Mouse (Mus musculus) embryonic stem cell, embryonic (primary cell): Measurements from ENCODE around the gene Plppr3.

Experiments
- CTCF ChIA-PET, 4 experiments: fragments of 300-600 bp in 2 of 4; fragments of 350-600 bp in 2 of 4; sonication (Branson Sonifier 250); formaldehyde crosslinking; loops; one replicate each; lab custom pipeline; 2022; ENCODE audit warnings: inconsistent platforms in 2 of 4; lab: Charles Lee
- POLR2A ChIA-PET, 4 experiments: fragments of 300-600 bp in 2 of 4; fragments of 350-600 bp in 2 of 4; sonication (Branson Sonifier 250); formaldehyde crosslinking; loops; one replicate each; lab custom pipeline; 2022; ENCODE audit warnings: antibody characterized with exemption in 4 of 4, inconsistent platforms in 1 of 4; lab: Charles Lee

The Plppr3 gene

DNA sequence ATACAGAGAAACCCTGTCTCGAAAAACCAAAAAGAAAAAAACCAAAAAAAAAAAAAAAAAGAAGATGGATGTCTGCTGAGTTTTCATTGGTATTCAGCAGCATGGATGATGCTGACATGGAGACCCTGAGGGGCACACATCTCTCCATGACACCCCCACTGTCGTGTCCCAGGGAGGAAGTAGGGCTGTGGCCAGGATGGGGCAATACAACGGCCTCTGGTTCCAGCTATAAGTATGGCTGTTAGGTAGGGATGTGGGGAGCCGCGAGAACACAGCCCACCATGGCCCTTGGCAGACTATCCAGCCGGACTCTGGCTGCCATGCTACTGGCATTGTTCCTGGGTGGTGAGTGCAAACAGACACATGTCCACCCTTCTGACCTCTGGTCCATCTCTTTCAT is 11.6 kb upstream of the Plppr3 start, which contains the start of gene Elane:
Gene Elane, plus strand, starts transcription at position 194 of the 400 bp plus-strand sequence.
- ChIA-PET POLR2A (interaction anchor here in 2 of 4 experiments (0.7 to 1.0 kb wide), 2 partner anchors 21 to 46 kb away, joined by 3 to 4 read pairs; no protein-coding TSS in a partner anchor), CTCF (interaction anchor here in 1 of 4 experiments (0.6 kb wide), 1 partner anchor 106 kb away, joined by 3 read pairs; no protein-coding TSS in a partner anchor)

DNA sequence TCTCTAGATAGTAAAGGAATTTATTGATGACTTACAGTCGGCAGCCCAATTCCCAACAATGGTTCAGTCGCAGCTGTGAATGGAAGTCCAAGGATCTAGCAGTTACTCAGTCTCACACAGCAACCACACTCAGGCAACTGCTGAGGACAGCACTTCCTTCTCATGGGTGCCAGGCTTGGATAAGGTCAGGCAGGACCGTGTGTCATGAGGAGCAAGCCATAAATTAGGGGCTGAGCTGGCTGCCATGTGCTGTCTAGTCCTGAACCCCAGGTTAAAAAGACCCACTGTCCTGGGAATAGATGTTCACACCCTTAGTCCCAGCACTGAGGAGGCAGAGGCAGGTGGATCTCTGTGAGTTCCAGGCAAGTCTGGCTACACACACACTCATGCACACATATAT is 10.5 kb upstream of the Plppr3 start:
- ChIA-PET POLR2A (interaction anchor here in 1 of 4 experiments (0.6 to 2.2 kb wide), 6 partner anchors 12 to 1403 kb away, joined by 3 to 13 read pairs (median 4); partner anchors contain the start of genes Plppr3, Prtn3 and Tmem259), CTCF (interaction anchor here in 2 of 4 experiments (1.0 to 3.0 kb wide), 5 partner anchors 11 to 130 kb away, joined by 3 to 14 read pairs (median 9); partner anchors contain the start of genes Fgf22 (in 1 of the 2), Med16 (in 1 of the 2), Plppr3 (in 1 of the 2) and Prtn3 (in 1 of the 2))

DNA sequence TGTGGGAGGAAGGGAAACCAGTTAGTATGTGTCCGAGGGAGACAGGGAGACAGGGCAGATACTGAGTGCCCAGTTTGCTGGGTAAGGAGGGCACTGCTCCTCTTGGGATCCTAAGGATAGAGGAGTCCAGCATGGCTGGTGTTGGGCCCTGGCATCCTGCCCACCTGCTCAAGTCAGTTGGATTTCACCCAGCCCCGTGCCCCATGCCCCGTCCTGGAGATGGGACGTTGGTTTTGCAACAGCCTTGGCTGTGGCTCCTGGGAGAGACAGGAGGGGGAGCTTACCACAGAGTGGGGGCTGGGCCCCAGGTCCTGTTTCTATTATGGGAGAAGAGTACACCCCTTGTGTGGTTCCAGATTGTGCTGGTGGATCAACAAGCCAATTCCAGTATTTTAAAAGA is 10.0 kb upstream of the Plppr3 start:
- ChIA-PET POLR2A (interaction anchor here in 2 of 4 experiments (0.6 to 5.6 kb wide), 8 partner anchors 11 to 283 kb away, joined by 3 to 70 read pairs (median 4); partner anchors contain the start of genes Plppr3 (in 1 of the 2), Prtn3 (in 1 of the 2), Ptbp1 (in 1 of the 2) and Tmem259 (in 1 of the 2)), CTCF (interaction anchor here (0.6 to 3.0 kb wide), 25 partner anchors 8 to 280 kb away, joined by 3 to 27 read pairs (median 5); partner anchors contain the start of genes Plppr3 (in 2 of the 4), Prtn3 (in 2 of the 4), Arid3a (in 1 of the 4) and Fgf22 (in 1 of the 4))

DNA sequence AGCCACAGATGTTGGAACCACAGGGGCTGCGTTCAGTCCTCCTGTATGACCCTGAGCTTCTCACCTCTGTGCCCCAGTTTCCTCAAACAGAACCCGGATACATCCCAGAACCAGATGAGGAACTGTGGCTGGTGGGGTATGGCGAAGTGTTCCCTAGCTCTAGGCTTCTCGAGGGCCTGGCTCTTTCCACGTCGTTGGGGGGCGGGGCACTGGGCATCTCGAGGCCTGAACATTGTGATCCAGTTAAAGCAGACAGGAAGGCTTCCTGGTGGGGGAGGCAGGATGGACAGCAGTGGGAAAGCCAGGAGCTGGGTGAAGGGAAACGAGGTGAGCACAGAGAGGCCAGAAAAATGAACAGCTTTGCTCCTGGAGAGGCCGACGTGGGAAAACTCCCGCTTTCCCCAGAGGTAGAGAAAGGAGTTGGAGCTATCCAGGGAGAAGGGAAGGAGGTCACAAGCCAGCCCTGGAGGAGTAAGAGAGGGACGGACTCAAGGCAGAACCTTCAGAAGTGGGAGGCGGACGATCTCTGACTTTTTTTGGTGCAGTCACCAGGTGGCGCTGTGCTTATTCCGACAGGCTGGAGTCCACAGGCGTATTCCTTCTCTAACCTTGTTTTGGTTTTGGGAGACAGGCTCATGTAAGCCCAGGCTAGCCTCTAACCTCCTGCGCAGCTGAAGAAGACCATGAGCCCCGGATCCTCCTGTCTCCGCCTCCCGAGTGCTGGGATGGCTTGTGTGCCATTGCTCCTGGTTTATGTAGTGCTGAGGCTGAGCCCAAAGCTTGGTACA is 9.1 kb upstream of the Plppr3 start:
- ChIA-PET POLR2A (interaction anchor here in 3 of 4 experiments (0.5 to 5.6 kb wide), 21 partner anchors 10 to 290 kb away, joined by 3 to 70 read pairs (median 4); partner anchors contain the start of genes Ptbp1 (in 2 of the 3), Arid3a (in 1 of the 3), Kiss1r (in 1 of the 3) and Plppr3 (in 1 of the 3)), CTCF (interaction anchor here (0.5 to 3.1 kb wide), 53 partner anchors 9 to 1591 kb away, joined by 3 to 27 read pairs (median 3); partner anchors contain the start of genes Arid3a (in 2 of the 4), Plppr3 (in 2 of the 4), Prtn3 (in 2 of the 4) and Wdr18 (in 2 of the 4))

DNA sequence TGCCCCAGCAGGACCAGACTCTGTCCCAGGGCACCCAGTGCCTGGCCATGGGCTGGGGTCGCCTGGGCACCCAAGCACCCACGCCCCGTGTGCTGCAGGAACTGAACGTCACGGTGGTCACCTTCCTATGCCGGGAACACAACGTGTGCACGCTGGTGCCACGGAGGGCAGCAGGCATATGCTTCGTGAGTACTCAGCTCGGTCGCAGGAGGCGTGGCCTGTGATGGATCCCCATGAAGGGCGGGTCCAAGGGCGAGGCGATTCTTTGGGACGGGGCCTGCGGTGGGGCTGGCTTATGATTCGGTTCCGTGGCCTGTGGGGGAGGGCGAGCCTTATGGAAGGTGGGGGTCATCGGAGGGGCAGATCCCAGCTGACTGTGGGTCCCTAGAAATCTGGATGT is 7.5 kb upstream of the Plppr3 start:
- CTCF ChIA-PET, result interaction anchor here in 3 of 4 experiments (0.5 to 3.1 kb wide), 17 partner anchors 8 to 821 kb away, joined by 3 to 27 read pairs (median 4); partner anchors contain the start of genes Arid3a (in 2 of the 3), Med16 (in 1 of the 3), Plppr3 (in 1 of the 3) and Prtn3 (in 1 of the 3)

DNA sequence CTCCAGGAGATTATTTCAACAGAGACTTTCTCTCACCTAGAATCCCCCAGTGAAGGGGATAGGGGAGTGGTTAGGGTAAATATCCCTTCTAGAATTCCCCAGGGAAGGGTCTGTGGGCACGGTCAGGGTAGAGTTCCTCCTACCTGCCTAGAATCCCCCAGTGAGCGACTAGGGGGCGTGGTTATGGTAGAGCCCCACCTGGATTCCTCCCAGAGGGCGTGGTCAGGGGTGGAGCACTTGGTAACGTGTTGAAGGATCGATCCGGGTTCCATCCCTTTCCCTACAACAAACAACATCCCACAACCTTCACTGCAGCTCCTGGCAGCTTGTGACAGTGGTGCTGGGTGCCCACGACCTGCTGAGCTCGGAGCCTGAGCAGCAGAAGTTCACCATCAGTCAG is 6.3 kb upstream of the Plppr3 start:
- ChIA-PET POLR2A (interaction anchor here (0.6 to 5.6 kb wide), 19 partner anchors 9 to 284 kb away, joined by 3 to 70 read pairs (median 4); partner anchors contain the start of genes Arid3a (in 1 of the 4), Cirbp (in 1 of the 4), Med16 (in 1 of the 4) and Ptbp1 (in 1 of the 4)), CTCF (interaction anchor here (0.5 to 3.1 kb wide), 8 partner anchors 12 to 687 kb away, joined by 3 to 16 read pairs (median 4); partner anchors contain the start of gene Cnn2 (in 1 of the 4))

More for the DNA sequence above, 7.5 kb upstream of the Plppr3 start:
- POLR2A ChIA-PET, result interaction anchor here in 3 of 4 experiments (0.5 to 5.6 kb wide), 19 partner anchors 8 to 380 kb away, joined by 3 to 70 read pairs (median 4); partner anchors contain the start of genes Ptbp1 (in 2 of the 3), Arid3a (in 1 of the 3), C2cd4c (in 1 of the 3) and Dazap1 (in 1 of the 3)

DNA sequence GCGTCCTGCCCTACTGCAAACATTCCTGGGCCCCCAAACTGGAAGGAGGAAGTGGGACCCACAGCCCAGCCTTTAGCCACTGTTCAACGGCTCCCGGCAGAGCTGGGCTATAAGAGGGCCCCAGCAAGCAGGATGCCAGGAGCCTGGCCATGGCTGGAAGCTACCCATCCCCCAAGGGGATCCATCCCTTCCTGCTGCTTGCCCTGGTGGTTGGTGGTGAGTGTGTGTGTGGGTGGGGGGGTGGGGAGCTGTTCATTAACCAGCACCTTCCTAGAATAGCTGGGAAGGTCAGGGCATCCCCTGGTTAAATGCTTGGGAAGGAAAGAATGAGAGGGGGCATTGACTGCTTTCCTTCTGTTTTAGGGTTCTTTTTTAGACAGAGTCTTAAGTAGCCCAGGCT is 5.1 kb upstream of the Plppr3 start:
- ChIA-PET POLR2A (interaction anchor here (0.5 to 5.6 kb wide), 10 partner anchors 14 to 289 kb away, joined by 3 to 70 read pairs (median 4); partner anchors contain the start of gene Ptbp1 (in 1 of the 4)), CTCF (interaction anchor here in 2 of 4 experiments (0.6 to 2.1 kb wide), 4 partner anchors 8 to 80 kb away, joined by 3 to 7 read pairs (median 4); partner anchors contain the start of gene Wdr18 (in 1 of the 2))

DNA sequence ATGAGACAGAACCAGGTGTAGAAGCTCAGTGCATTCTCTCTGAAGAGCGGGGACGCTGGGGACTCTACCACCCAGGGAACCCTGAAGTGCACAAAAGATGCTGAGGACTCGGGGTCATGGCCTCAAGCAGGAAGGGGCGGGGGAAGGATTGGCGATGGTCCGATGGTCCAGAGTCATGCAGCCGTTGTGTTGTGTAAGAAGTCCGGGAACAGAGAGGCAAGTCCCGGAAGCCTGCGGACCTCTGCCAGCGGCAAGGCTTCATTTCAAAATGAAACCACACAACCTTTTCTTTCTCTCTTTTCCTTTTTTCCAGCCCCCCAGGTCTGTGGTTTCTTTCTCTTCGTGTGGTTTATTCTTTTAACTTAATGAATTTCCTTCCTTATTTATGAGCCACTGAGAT is 3.3 kb upstream of the Plppr3 start:
- ChIA-PET POLR2A (interaction anchor here in 1 of 4 experiments (0.7 kb wide), 1 partner anchor 19 kb away, joined by 6 read pairs; no protein-coding TSS in a partner anchor), CTCF (interaction anchor here in 1 of 4 experiments (0.5 to 0.8 kb wide), 2 partner anchors 43 to 66 kb away, joined by 3 to 6 read pairs; no protein-coding TSS in a partner anchor)

DNA sequence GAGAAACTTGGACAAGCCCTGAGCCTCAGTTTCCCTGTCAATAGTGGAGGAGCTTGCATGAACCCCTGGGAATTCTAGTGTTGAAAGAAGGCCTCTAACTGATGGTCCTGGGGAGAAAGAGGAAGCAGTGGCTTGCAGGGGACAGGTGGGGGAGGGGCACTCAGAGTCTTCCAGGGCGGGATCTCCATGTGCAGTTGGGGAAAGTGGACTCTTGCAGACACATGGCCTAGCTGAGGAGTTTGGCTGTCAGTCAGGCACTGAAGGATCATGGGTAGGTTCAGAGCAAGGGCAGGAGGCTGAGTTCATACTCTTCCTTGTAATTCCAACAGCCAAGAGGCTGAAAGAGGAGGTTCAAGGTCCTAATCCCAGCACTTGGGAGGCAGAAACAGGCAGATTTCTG is 2.7 kb upstream of the Plppr3 start:
- ChIA-PET POLR2A (interaction anchor here in 1 of 4 experiments (0.7 kb wide), 1 partner anchor 18 kb away, joined by 6 read pairs; no protein-coding TSS in a partner anchor), CTCF (interaction anchor here in 1 of 4 experiments (0.5 kb wide), 1 partner anchor 42 kb away, joined by 6 read pairs; no protein-coding TSS in a partner anchor)

DNA sequence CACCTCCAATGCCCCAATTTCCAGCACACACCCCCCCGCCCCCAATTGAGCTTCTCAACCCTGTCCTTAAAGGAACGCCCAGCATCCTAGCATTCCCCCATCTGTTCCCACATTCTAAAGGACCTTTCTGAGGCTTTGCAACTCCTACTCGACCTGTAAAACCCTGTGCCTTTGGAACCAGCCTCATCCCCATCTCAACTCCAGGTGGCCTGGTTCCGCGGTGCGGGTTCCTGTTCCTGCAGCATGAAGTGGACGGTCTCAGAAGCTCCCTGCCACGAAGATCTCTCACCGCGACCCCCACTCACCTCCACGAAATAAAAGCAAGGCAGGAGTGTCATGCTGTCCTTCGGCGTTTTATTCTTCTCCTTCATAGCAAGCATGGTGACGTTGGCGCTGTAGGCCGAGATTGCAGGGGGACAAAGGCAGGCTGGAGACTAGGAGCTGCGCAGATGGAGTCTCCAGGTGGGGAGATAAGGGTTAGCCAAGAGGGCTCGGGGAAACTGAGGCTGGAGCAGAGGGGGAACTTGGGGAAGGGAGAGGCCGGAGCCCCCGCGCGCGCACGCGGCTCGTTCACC is 632 bp downstream of the Plppr3 start:
- ChIA-PET CTCF (interaction anchor here (0.6 to 2.6 kb wide), 15 partner anchors 9 to 1680 kb away, joined by 3 to 14 read pairs (median 3); no protein-coding TSS in a partner anchor), POLR2A (interaction anchor here (0.5 to 5.9 kb wide), 28 partner anchors 8 to 418 kb away, joined by 3 to 63 read pairs (median 5); partner anchors contain the start of genes Ptbp1 (in 3 of the 4), Med16 (in 2 of the 4), Cfd (in 1 of the 4) and Rps15 (in 1 of the 4))

DNA sequence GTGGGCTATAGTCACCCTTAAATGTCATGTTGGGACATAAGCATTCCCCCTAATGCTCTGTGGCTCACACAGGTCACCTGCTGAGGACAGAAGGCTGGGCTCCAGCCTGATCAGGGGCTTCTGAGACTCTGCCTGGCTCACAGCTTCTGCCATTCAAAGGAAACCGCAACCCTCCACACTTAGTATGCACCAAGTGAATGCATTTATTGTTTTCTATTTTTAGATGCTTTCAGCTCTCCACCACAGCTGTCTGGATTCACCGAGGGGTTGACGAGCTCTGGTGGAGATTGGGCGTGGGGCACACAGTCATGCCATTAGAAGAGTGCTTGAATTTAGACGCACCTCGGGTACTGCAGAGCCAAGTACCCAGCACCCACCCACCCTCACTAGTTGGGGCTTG is 1.1 kb downstream of the Plppr3 start:
- POLR2A ChIA-PET, result interaction anchor here (0.6 to 5.9 kb wide), 29 partner anchors 8 to 294 kb away, joined by 3 to 63 read pairs (median 8); partner anchors contain the start of genes Med16 (in 3 of the 4), Ptbp1 (in 3 of the 4) and Cfd (in 1 of the 4)
- CTCF ChIA-PET, result interaction anchor here (0.6 to 2.6 kb wide), 14 partner anchors 10 to 1680 kb away, joined by 3 to 14 read pairs (median 4); no protein-coding TSS in a partner anchor

DNA sequence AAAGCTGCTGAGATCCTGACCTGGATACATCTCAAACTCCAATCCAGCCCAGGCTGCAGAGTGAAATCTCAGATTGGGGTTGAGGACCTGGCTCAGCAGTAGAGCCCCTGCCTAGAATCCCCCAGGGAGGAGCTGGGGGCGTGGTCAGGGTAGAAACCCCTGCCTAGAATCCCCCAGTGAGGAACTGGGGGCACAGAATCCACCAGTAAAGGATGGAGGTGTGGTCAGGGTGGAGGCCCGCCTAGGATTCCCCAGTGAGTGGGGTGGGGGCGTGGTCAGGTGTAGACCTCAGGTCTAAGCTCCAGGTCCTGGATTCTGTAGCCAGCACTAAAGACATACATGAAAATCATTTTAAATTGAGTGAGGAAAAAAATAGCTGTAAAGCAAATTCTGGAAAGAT is 1.6 kb downstream of the Plppr3 start:
- ChIA-PET CTCF (interaction anchor here (0.7 to 2.6 kb wide), 10 partner anchors 10 to 93 kb away, joined by 3 to 14 read pairs (median 4); no protein-coding TSS in a partner anchor), POLR2A (interaction anchor here (0.6 to 5.9 kb wide), 26 partner anchors 8 to 295 kb away, joined by 3 to 63 read pairs (median 6); partner anchors contain the start of genes Med16 (in 3 of the 4), Ptbp1 (in 3 of the 4) and Cfd (in 1 of the 4))

DNA sequence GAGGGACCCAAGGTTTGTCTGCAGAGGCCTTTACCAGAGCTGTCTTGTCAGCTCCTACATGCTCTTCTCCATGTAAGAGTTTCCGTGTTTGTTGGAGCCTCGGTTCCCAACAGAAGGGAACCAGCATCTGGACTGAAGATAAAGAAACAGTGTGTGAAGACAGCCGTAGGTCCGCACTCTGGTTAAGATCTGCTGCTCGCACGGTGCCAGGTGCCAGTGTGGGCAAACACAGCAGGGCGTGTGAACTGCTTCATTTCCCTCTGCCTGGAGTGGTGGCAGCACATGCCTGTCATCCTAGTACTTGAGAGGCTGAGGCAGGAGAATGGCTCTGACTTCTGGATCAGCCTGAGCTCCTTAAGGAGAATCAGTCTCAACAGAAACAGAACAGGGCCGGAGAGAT is 2.6 kb downstream of the Plppr3 start:
- CTCF ChIA-PET, result interaction anchor here in 3 of 4 experiments (0.6 to 1.4 kb wide), 8 partner anchors 10 to 295 kb away, joined by 3 to 9 read pairs (median 4); no protein-coding TSS in a partner anchor
- POLR2A ChIA-PET, result interaction anchor here in 3 of 4 experiments (0.6 to 5.9 kb wide), 13 partner anchors 8 to 52 kb away, joined by 3 to 63 read pairs (median 8); partner anchors contain the start of genes Ptbp1 (in 3 of the 3) and Med16 (in 1 of the 3)

DNA sequence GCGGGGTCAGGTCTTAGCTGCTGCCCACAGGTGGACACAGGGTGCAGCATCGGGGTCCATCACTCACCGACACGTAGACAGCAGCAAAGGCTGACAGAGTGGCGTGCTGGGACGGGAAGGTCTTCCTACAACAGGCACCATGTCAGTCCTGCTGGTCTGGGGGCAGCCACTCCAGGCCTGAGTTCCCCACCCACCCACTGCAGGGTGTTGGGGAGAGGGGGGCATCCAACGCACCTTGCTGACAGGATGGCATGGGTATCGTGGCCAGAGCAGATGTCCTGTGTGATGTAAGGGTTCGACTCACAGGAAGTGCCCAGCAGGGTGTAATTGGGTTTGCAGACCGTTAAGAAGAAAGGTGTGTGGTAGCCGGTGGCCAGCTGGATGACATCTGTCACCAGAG is 7.8 kb downstream of the Plppr3 start:
- POLR2A ChIA-PET, result interaction anchor here (0.6 to 10.8 kb wide), 21 partner anchors 9 to 193 kb away, joined by 3 to 177 read pairs (median 7); partner anchors contain the start of genes Ptbp1 (in 4 of the 4), Arid3a (in 1 of the 4), Grin3b (in 1 of the 4) and Med16 (in 1 of the 4)
- CTCF ChIA-PET, result interaction anchor here in 2 of 4 experiments (0.5 to 1.0 kb wide), 2 partner anchors 132 to 154 kb away, joined by 3 to 9 read pairs; no protein-coding TSS in a partner anchor

DNA sequence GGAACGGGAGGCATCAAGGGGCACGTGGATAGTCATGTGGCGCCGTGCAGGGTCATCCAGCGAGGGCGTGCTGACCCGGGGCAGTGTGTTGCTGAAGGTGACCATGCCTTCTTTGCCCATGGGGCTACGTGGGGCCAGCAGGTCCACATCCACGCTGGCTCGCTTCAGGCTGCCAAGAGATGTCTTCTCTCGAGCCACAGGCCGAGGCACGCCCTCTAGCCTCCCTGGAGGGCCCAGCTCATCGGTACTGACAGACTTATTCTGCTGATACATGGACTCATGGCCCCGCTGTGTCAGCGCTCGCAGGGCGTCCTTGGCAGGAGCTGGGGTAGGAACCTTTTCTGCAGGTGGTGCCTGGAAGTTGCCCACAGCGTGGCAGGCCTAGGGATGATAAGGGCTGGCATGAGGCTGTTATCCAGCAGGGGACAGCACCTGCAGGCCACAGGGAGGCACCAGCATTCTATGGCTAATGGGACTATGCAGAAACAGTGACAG is 8.6 kb downstream of the Plppr3 start:
- CTCF ChIA-PET, result interaction anchor here in 3 of 4 experiments (0.5 to 2.4 kb wide), 4 partner anchors 31 to 94 kb away, joined by 3 to 10 read pairs (median 4); partner anchors contain the start of gene Wdr18 (in 1 of the 3)

More for the DNA sequence above, 8.6 kb downstream of the Plppr3 start:
- POLR2A ChIA-PET, result interaction anchor here (0.5 to 15.0 kb wide), 47 partner anchors 7 to 655 kb away, joined by 3 to 177 read pairs (median 4); partner anchors contain the start of genes Ptbp1 (in 4 of the 4), Med16 (in 2 of the 4), Plppr3 (in 2 of the 4) and Prtn3 (in 2 of the 4)
